Comparison of ENCODE assay signal across 9 mouse cellular contexts in genomic region chr9:99563714-99564113, GRCm38 (mm10). TPM values are rescaled to one million over a fixed set of nuclear protein-coding genes. Genes with fewer than 3 reads are reported as not detected.
DNase-seq lines count a peak whose midpoint lies in the region; ATAC-seq and TF ChIP-seq lines count a peak whose summit lies in the region.
"Had no signal": no experiment of that assay in that cellular context is flagged by ENCODE, and none has a peak within 500 bp of the region (broad histone marks: within the 10 kb centered on the region; RNA-seq: fewer than 3 reads in every experiment).

No protein-coding gene starts in this region.

- DNase-seq in intestine, embryonic 14.5 days (ENCODE audit: low spot score) = peak; percentile 85
- peak; percentile 91 for DNase-seq in MEL (ENCODE audit: low read depth, low spot score)
- DNase-seq in embryonic facial prominence, embryonic 10.5 days (ENCODE audit: low spot score) = peak; percentile 76
- peak; percentile 82 to 83 for DNase-seq in kidney, postnatal 25 days
- DNase-seq in monocyte, adult 2 months (ENCODE audit: low read depth in 1 of 2, low spot score in 2 of 2) = peak; percentile 69 to 79
- peak; percentile 68 for DNase-seq in thymus, postnatal 14 days
- DNase-seq in right cerebral cortex, postnatal 14 days = no peak

- no peak for TF ChIP-seq POLR2A in MEL (IDR thresholded peaks at IDR 0.05; ENCODE audit: control insufficient read depth in 1 of 2, insufficient read depth in 1 of 2, low read depth in 1 of 2, low read length in 2 of 2, poor library complexity in 1 of 2)

- H3K4me2 ChIP-seq in intestine, embryonic 14.5 days (ENCODE audit: low read length) = no peak overlapping the region
- no peak overlapping the region for H3K4me2 ChIP-seq in intestine, embryonic 15.5 days (replicated peaks)
- H3K4me2 ChIP-seq: limb, embryonic 12.5 days had no signal

- WGBS in intestine, embryonic 14.5 days = 20% methylated on average over 11 of the region's 11 CpGs
- WGBS in intestine, embryonic 15.5 days = 15% methylated on average over 11 of the region's 11 CpGs
- WGBS in embryonic facial prominence, embryonic 10.5 days = 23% methylated on average over 11 of the region's 11 CpGs

- H3K9ac ChIP-seq in intestine, embryonic 14.5 days (ENCODE audit: low read length) = no peak overlapping the region
- H3K9ac ChIP-seq in intestine, embryonic 15.5 days = no peak overlapping the region
- H3K9ac ChIP-seq in MEL (ENCODE audit: control insufficient read depth, low read depth, low read length, poor library complexity, severe bottlenecking) = no peak overlapping the region
- H3K9ac ChIP-seq: limb, embryonic 12.5 days had no signal

- no peak for ATAC-seq in intestine, embryonic 14.5 days (replicated peaks; ENCODE audit: low FRiP score, low TSS enrichment, low read depth)
- no peak for ATAC-seq in intestine, embryonic 15.5 days

- H3K27me3 ChIP-seq in intestine, embryonic 14.5 days (replicated peaks; ENCODE audit: control insufficient read depth, insufficient read depth, low read length) = no peaks in the 10 kb centered on the region
- no peaks in the 10 kb centered on the region for H3K27me3 ChIP-seq in intestine, embryonic 15.5 days (replicated peaks)
- no peaks in the 10 kb centered on the region for H3K27me3 ChIP-seq in MEL (ENCODE audit: control insufficient read depth in 1 of 2, insufficient read depth in 2 of 2, low read length in 2 of 2)
- H3K27me3 ChIP-seq in embryonic facial prominence, embryonic 10.5 days (replicated peaks; ENCODE audit: low read depth, poor library complexity, severe bottlenecking) = no peaks in the 10 kb centered on the region
- H3K27me3 ChIP-seq: limb, embryonic 12.5 days had no signal

- H3K9me3 ChIP-seq in intestine, embryonic 14.5 days (ENCODE audit: control insufficient read depth, low read length) = no peaks in the 10 kb centered on the region
- no peaks in the 10 kb centered on the region for H3K9me3 ChIP-seq in intestine, embryonic 15.5 days
- no peaks in the 10 kb centered on the region for H3K9me3 ChIP-seq in MEL (replicated peaks; ENCODE audit: insufficient read depth, low read length)
- no peaks in the 10 kb centered on the region for H3K9me3 ChIP-seq in embryonic facial prominence, embryonic 10.5 days
- H3K9me3 ChIP-seq: limb, embryonic 12.5 days had no signal

- TF ChIP-seq RAD21 in MEL (IDR thresholded peaks at IDR 0.05; ENCODE audit: low read depth, low read length) = no peak

- TF ChIP-seq CTCF in MEL (IDR thresholded peaks at IDR 0.05 in 2 of 3, conservative IDR thresholded peaks at IDR 0.05 in 1 of 3; ENCODE audit: control insufficient read depth in 1 of 3, insufficient read depth in 1 of 3, low read depth in 2 of 3, low read length in 3 of 3, poor library complexity in 1 of 3, severe bottlenecking in 1 of 3) = no peak

- H3K36me3 ChIP-seq in intestine, embryonic 14.5 days (ENCODE audit: control insufficient read depth, insufficient read depth, low read length) = no peaks in the 10 kb centered on the region
- no peaks in the 10 kb centered on the region for H3K36me3 ChIP-seq in intestine, embryonic 15.5 days
- H3K36me3 ChIP-seq in MEL (ENCODE audit: control insufficient read depth in 1 of 2, insufficient read depth in 2 of 2, low read length in 2 of 2) = peaks cover 0 to 38% of the 10 kb centered on the region in 2 experiments; a peak in 2 of 4 replicates
- H3K36me3 ChIP-seq in embryonic facial prominence, embryonic 10.5 days (replicated peaks) = no peaks in the 10 kb centered on the region
- H3K36me3 ChIP-seq: limb, embryonic 12.5 days had no signal

- TF ChIP-seq EP300 in MEL (IDR thresholded peaks at IDR 0.05; ENCODE audit: low read depth in 1 of 2, low read length in 2 of 2) = no peak

- peaks cover 7% of the 10 kb centered on the region for H3K4me1 ChIP-seq in intestine, embryonic 14.5 days (replicated peaks; ENCODE audit: control insufficient read depth, insufficient read depth, low read length)
- H3K4me1 ChIP-seq in intestine, embryonic 15.5 days (replicated peaks) = peaks cover 4% of the 10 kb centered on the region
- peaks cover 9 to 17% of the 10 kb centered on the region in 2 experiments for H3K4me1 ChIP-seq in MEL (ENCODE audit: control insufficient read depth in 1 of 2, insufficient read depth in 2 of 2, low read length in 2 of 2)
- H3K4me1 ChIP-seq in embryonic facial prominence, embryonic 10.5 days = peaks cover 14% of the 10 kb centered on the region

- no peak overlapping the region for H3K27ac ChIP-seq in intestine, embryonic 14.5 days (ENCODE audit: low read depth)
- H3K27ac ChIP-seq in intestine, embryonic 15.5 days = no peak overlapping the region
- H3K27ac ChIP-seq in MEL (ENCODE audit: control insufficient read depth, low read depth, low read length) = no peak overlapping the region
- H3K27ac ChIP-seq in embryonic facial prominence, embryonic 10.5 days (replicated peaks) = no peak overlapping the region
- H3K27ac ChIP-seq: limb, embryonic 12.5 days had no signal

- H3K4me3 ChIP-seq in intestine, embryonic 14.5 days (ENCODE audit: low read depth, low read length) = no peak overlapping the region
- H3K4me3 ChIP-seq in intestine, embryonic 15.5 days (replicated peaks) = no peak overlapping the region
- H3K4me3 ChIP-seq in MEL (ENCODE audit: control insufficient read depth in 1 of 2, insufficient read depth in 1 of 2, low read depth in 2 of 2, low read length in 2 of 2) = no peak overlapping the region
- no peak overlapping the region for H3K4me3 ChIP-seq in embryonic facial prominence, embryonic 10.5 days
- H3K4me3 ChIP-seq: limb, embryonic 12.5 days had no signal

- H3K79me2 ChIP-seq in MEL (ENCODE audit: control insufficient read depth, insufficient read depth, low read length, poor library complexity) = peaks cover 57% of the 10 kb centered on the region

TF ChIP-seq in MEL, 35 proteins besides CTCF, POLR2A, EP300 and RAD21:
- TF ChIP-seq POLR2AphosphoS5 (IDR thresholded peaks at IDR 0.05; ENCODE audit: borderline replicate concordance, low read depth, low read length) (no peak), MAX (IDR thresholded peaks at IDR 0.05; ENCODE audit: low read length) (peak; percentile 79), TAL1 (IDR thresholded peaks at IDR 0.05; ENCODE audit: low read length) (no peak), BHLHE40 (IDR thresholded peaks at IDR 0.05; ENCODE audit: borderline replicate concordance, low read depth, low read length) (no peak), ELF1 (IDR thresholded peaks at IDR 0.05; ENCODE audit: low read depth, low read length) (no peak), GATA1 (IDR thresholded peaks at IDR 0.05; ENCODE audit: low read depth, low read length) (no peak), ZMIZ1 (IDR thresholded peaks at IDR 0.05; ENCODE audit: low read depth, low read length) (no peak), NELFE (IDR thresholded peaks at IDR 0.05; ENCODE audit: low read depth, low read length) (no peak), USF1 (IDR thresholded peaks at IDR 0.05; ENCODE audit: low read depth, low read length) (no peak), MXI1 (IDR thresholded peaks at IDR 0.05; ENCODE audit: low read depth, low read length) (peak; percentile 100), RCOR1 (IDR thresholded peaks at IDR 0.05; ENCODE audit: low read depth, low read length) (peak; percentile 56), ZNF384 (IDR thresholded peaks at IDR 0.05; ENCODE audit: low read depth, low read length) (no peak), SIN3A (IDR thresholded peaks at IDR 0.05; ENCODE audit: low read length) (peak; percentile 100), MYC (IDR thresholded peaks at IDR 0.05; ENCODE audit: low read depth, low read length) (0 out of 2 replicates have a peak, but pooled peaks have one; percentile 29), TBP (IDR thresholded peaks at IDR 0.05; ENCODE audit: low read depth, low read length) (0 out of 2 replicates have a peak, but pooled peaks have one; percentile 35), HCFC1 (IDR thresholded peaks at IDR 0.05; ENCODE audit: low read depth, low read length) (peak; percentile 48; the same call in 1 of the 2 replicates)
TF ChIP-seq in MEL: peak in this region for 7.

RNA-seq across cellular contexts. Expression of gene Armc8, which starts 5.0 kb away (rescaled TPM):
- 28.9 and 32.5 TPM in 2 replicates for polyA plus RNA-seq in intestine, embryonic 14.5 days (2014; fragmentation: Nextera tagmentation; extraction: Ambion mirVana)
- polyA plus RNA-seq in intestine, embryonic 15.5 days (2015; fragmentation: Nextera tagmentation; extraction: Ambion mirVana) = 26.9 and 27.9 TPM in 2 replicates
- total RNA-seq in MEL (2012; rRNA removed) = 11.6 and 11.9 TPM in 2 replicates
- 10 to 100 TPM in 1 of 2 experiments, not detected in 1; 14.3 TPM for polyA plus RNA-seq in MEL (2012; ENCODE audit: insufficient read depth in 1 of 2, insufficient read length in 2 of 2, low read depth in 1 of 2, low replicate concordance in 2 of 2, missing spikeins in 1 of 2)
- 24.5 and 24.7 TPM in 2 replicates for polyA plus RNA-seq in embryonic facial prominence, embryonic 10.5 days (2016; fragmentation: Nextera tagmentation; extraction: Ambion mirVana)

RNA-seq across cellular contexts. Expression of gene Dbr1, which starts 11.9 kb away (rescaled TPM):
- polyA plus RNA-seq in intestine, embryonic 14.5 days (2014; fragmentation: Nextera tagmentation; extraction: Ambion mirVana) = 27.8 TPM in 2 replicates
- 27.9 and 28.2 TPM in 2 replicates for polyA plus RNA-seq in intestine, embryonic 15.5 days (2015; fragmentation: Nextera tagmentation; extraction: Ambion mirVana)
- total RNA-seq in MEL (2012; rRNA removed) = 49.7 and 51.6 TPM in 2 replicates
- 10 to 100 TPM in 1 of 2 experiments, not detected in 1; 53.7 TPM for polyA plus RNA-seq in MEL (2012; ENCODE audit: insufficient read depth in 1 of 2, insufficient read length in 2 of 2, low read depth in 1 of 2, low replicate concordance in 2 of 2, missing spikeins in 1 of 2)
- 42.7 and 43.2 TPM in 2 replicates for polyA plus RNA-seq in embryonic facial prominence, embryonic 10.5 days (2016; fragmentation: Nextera tagmentation; extraction: Ambion mirVana)

RNA-seq across cellular contexts. Expression of gene A4gnt, which starts 48.6 kb away (rescaled TPM):
- 0.08 and 0.12 TPM in 2 replicates for polyA plus RNA-seq in intestine, embryonic 14.5 days (2014; fragmentation: Nextera tagmentation; extraction: Ambion mirVana)
- polyA plus RNA-seq in intestine, embryonic 15.5 days (2015; fragmentation: Nextera tagmentation; extraction: Ambion mirVana) = 0.92 and 0.96 TPM in 2 replicates
- 0.04 TPM in 1 of 2 replicates, not detected in the other for total RNA-seq in MEL (2012; rRNA removed)
- not detected for polyA plus RNA-seq in MEL (2012; ENCODE audit: insufficient read depth in 1 of 2, insufficient read length in 2 of 2, low read depth in 1 of 2, low replicate concordance in 2 of 2, missing spikeins in 1 of 2)
- polyA plus RNA-seq in embryonic facial prominence, embryonic 10.5 days (2016; fragmentation: Nextera tagmentation; extraction: Ambion mirVana) = not detected in 2 replicates
- polyA plus RNA-seq: limb, embryonic 12.5 days had no signal
